Mouse (Mus musculus): ENCODE data around the gene Slc30a5.

GRCm38 (mm10) chr13:100776710-100777109 is 56.5 kb downstream of the Slc30a5 start:
- TF ChIP-seq POLR2A (IDR thresholded peaks at IDR 0.05; ENCODE audit: borderline replicate concordance, low read depth, low read length) (no peak), CTCF (IDR thresholded peaks at IDR 0.05; ENCODE audit: low read depth, low read length) (no peak)

All from bone marrow macrophage, adult 2 months (primary cell).